Mouse (Mus musculus) liver, embryonic 11.5 days (tissue): ENCODE data around the gene Olfr639. TPM values are rescaled to one million over a fixed set of nuclear protein-coding genes. Genes with fewer than 3 reads are reported as not detected.

Source experiments
- ATAC-seq: fragments of 200-750 bp; cut with Nextera tagmentation; replicated peaks from 2 replicates; pipeline ENCODE4 v1.8.0; 2017; ENCODE audit warnings: moderate number of reproducible peaks, mild to moderate bottlenecking, moderate TSS enrichment, moderate library complexity; ENCODE audit not compliant: low FRiP score
- DNase-seq: peaks from one replicate; pipeline ENCODE4 v3.0.0-alpha.2; 2017; ENCODE audit warnings: low spot score
- H3K27ac ChIP-seq: fragments of 300-500 bp; sonication (generic); 2 replicates; pipeline ENCODE4 v1.5.1; 2014; ENCODE audit warnings: mild to moderate bottlenecking, low read depth, low read length, control low read depth
- H3K27me3 ChIP-seq: fragments of 300-500 bp; sonication (generic); replicated peaks from 2 replicates; pipeline ENCODE4 v1.6.1; 2014; ENCODE audit warnings: low read length, mixed read lengths; ENCODE audit not compliant: control insufficient read depth, insufficient read depth
- H3K36me3 ChIP-seq: fragments of 300-500 bp; sonication (generic); 2 replicates; pipeline ENCODE4 v1.6.1; 2014; ENCODE audit warnings: mild to moderate bottlenecking, low read length, moderate library complexity, mixed read lengths; ENCODE audit not compliant: control insufficient read depth, insufficient read depth
- H3K4me1 ChIP-seq: fragments of 300-500 bp; sonication (generic); replicated peaks from 2 replicates; pipeline ENCODE4 v1.6.1; 2014; ENCODE audit warnings: low read length, mixed read lengths; ENCODE audit not compliant: control insufficient read depth, insufficient read depth
- H3K4me2 ChIP-seq: fragments of 300-500 bp; sonication (generic); 2 replicates; pipeline ENCODE4 v1.6.1; 2014; ENCODE audit warnings: mild to moderate bottlenecking, control low read depth, moderate library complexity
- H3K4me3 ChIP-seq: fragments of 300-500 bp; sonication (generic); 2 replicates; pipeline ENCODE4 v1.5.1; 2014; ENCODE audit warnings: low read depth, low read length, control low read depth
- H3K9ac ChIP-seq: fragments of 300-500 bp; sonication (generic); 2 replicates; pipeline ENCODE4 v1.6.1; 2014; ENCODE audit warnings: low read depth, low read length, control low read depth
- H3K9me3 ChIP-seq: fragments of 300-500 bp; sonication (generic); 2 replicates; pipeline ENCODE4 v1.6.1; 2016; ENCODE audit warnings: low read length, inconsistent platforms, mixed read lengths; ENCODE audit not compliant: control insufficient read depth
- WGBS: fragments of 180-500 bp; shearing (Covaris S2); extraction: QIAGEN DNeasy Blood & Tissue Kit; methylation state at CpG from one replicate; pipeline ENCODE4 v1.1.7; 2014; 5-methylcytosine and 5-hydroxymethylcytosine counted together
- polyA plus RNA-seq: library from polyadenylated mRNA; unstranded; fragments of >200 nt; fragmentation: Nextera tagmentation; extraction: Ambion mirVana; gene quantifications from 2 replicates; pipeline ENCODE4 v1.2.1, GENCODE M21; 2014

Gene Olfr639
- not detected in 2 replicates for polyA plus RNA-seq

- no peaks in the 10 kb centered on the region for H3K4me1 ChIP-seq
- no peak within 1 kb of the TSS for H3K9ac ChIP-seq
- no peak within 1 kb of the TSS for H3K27ac ChIP-seq
- ATAC-seq (no peak), DNase-seq (no peak)
- no peaks in the 10 kb centered on the region for H3K36me3 ChIP-seq
- no peaks in the 10 kb centered on the region for H3K9me3 ChIP-seq
- H3K27me3 ChIP-seq = no peaks in the 10 kb centered on the region
- H3K4me3 ChIP-seq = no peak within 1 kb of the TSS
- no peak within 1 kb of the TSS for H3K4me2 ChIP-seq
These were observed at the start of gene Olfr639 for GRCm38 (mm10) chr7:104017203-104017602. Olfr639 (minus strand) TSS chr7:104017303.

- Histone ChIP-seq H3K9ac (no peak within 1 kb of the TSS), H3K9me3 (no peaks in the 10 kb centered on the region), H3K27me3 (no peaks in the 10 kb centered on the region), H3K36me3 (no peaks in the 10 kb centered on the region), H3K4me3 (no peak within 1 kb of the TSS), H3K27ac (no peak within 1 kb of the TSS), H3K4me1 (no peaks in the 10 kb centered on the region), H3K4me2 (no peak within 1 kb of the TSS)
- 46% methylated on average over 2 of the region's 2 CpGs for WGBS
- ATAC-seq (no peak), DNase-seq (no peak)
These were observed 44.2 kb upstream of the Olfr639 start, which contains the start of gene 4930516K23Rik for GRCm38 (mm10) chr7:104061345-104061744. 4930516K23Rik (minus strand) TSS chr7:104061445.

- no peak overlapping the region for H3K4me3 ChIP-seq
- DNase-seq (no peak), ATAC-seq (no peak)
- no peak overlapping the region for H3K27ac ChIP-seq
- H3K4me1 ChIP-seq = no peaks in the 10 kb centered on the region
- no peaks in the 10 kb centered on the region for H3K27me3 ChIP-seq
- H3K9ac ChIP-seq = no peak overlapping the region
- H3K36me3 ChIP-seq = no peaks in the 10 kb centered on the region
- 83% methylated on average over 1 of the region's 1 CpGs for WGBS
- H3K9me3 ChIP-seq = no peaks in the 10 kb centered on the region
- no peak overlapping the region for H3K4me2 ChIP-seq
These were observed 42.1 kb upstream of the Olfr639 start for GRCm38 (mm10) chr7:104059215-104059614.

- WGBS = 64% methylated on average over 1 of the region's 1 CpGs
- ATAC-seq = no peak
- no peak for DNase-seq
These were observed 35.5 kb upstream of the Olfr639 start, which contains the start of gene Olfr642 for GRCm38 (mm10) chr7:104052566-104052965. Olfr642 (minus strand) TSS chr7:104052666.

GRCm38 (mm10) chr7:104050745-104051144, 33.6 kb upstream of the Olfr639 start:
- no peak overlapping the region for H3K9ac ChIP-seq
- no peak for ATAC-seq
- H3K27ac ChIP-seq = no peak overlapping the region
- 79% methylated on average over 4 of the region's 4 CpGs for WGBS
- no peaks in the 10 kb centered on the region for H3K9me3 ChIP-seq
- H3K4me3 ChIP-seq = no peak overlapping the region
- H3K36me3 ChIP-seq = no peaks in the 10 kb centered on the region
- no peak overlapping the region for H3K4me2 ChIP-seq
- H3K27me3 ChIP-seq = no peaks in the 10 kb centered on the region
- no peak for DNase-seq
- no peaks in the 10 kb centered on the region for H3K4me1 ChIP-seq

More at GRCm38 (mm10) chr7:104052566-104052965, 35.5 kb upstream of the Olfr639 start, which contains the start of gene Olfr642:
- Histone ChIP-seq H3K4me1 (no peaks in the 10 kb centered on the region), H3K9ac (no peak within 1 kb of the TSS), H3K4me2 (no peak within 1 kb of the TSS), H3K36me3 (no peaks in the 10 kb centered on the region), H3K27ac (no peak within 1 kb of the TSS), H3K9me3 (no peaks in the 10 kb centered on the region), H3K27me3 (no peaks in the 10 kb centered on the region), H3K4me3 (no peak within 1 kb of the TSS)

- 63% methylated on average over 1 of the region's 1 CpGs for WGBS
- H3K4me2 ChIP-seq = no peak within 1 kb of the TSS
- no peaks in the 10 kb centered on the region for H3K36me3 ChIP-seq
- no peaks in the 10 kb centered on the region for H3K4me1 ChIP-seq
- DNase-seq (no peak), ATAC-seq (no peak)
- H3K9ac ChIP-seq = no peak within 1 kb of the TSS
- no peaks in the 10 kb centered on the region for H3K9me3 ChIP-seq
- H3K4me3 ChIP-seq = no peak within 1 kb of the TSS
- no peaks in the 10 kb centered on the region for H3K27me3 ChIP-seq
- H3K27ac ChIP-seq = no peak within 1 kb of the TSS
These were observed 18.0 kb upstream of the Olfr639 start, which contains the start of gene Olfr641 for GRCm38 (mm10) chr7:104035145-104035544. Olfr641 (plus strand) TSS chr7:104035445.

GRCm38 (mm10) chr7:104026978-104027377, 9.9 kb upstream of the Olfr639 start:
- no peaks in the 10 kb centered on the region for H3K4me1 ChIP-seq
- 81% methylated on average over 3 of the region's 3 CpGs for WGBS
- H3K9ac ChIP-seq = no peak overlapping the region
- H3K4me2 ChIP-seq = no peak overlapping the region
- H3K4me3 ChIP-seq = no peak overlapping the region
- no peaks in the 10 kb centered on the region for H3K27me3 ChIP-seq
- no peak for DNase-seq
- ATAC-seq = no peak
- no peak overlapping the region for H3K27ac ChIP-seq
- H3K36me3 ChIP-seq = no peaks in the 10 kb centered on the region
- H3K9me3 ChIP-seq = no peaks in the 10 kb centered on the region

- Histone ChIP-seq H3K4me2 (no peak within 1 kb of the TSS), H3K27ac (no peak within 1 kb of the TSS), H3K4me3 (no peak within 1 kb of the TSS), H3K9me3 (no peaks in the 10 kb centered on the region), H3K9ac (no peak within 1 kb of the TSS), H3K4me1 (no peaks in the 10 kb centered on the region), H3K27me3 (no peaks in the 10 kb centered on the region), H3K36me3 (no peaks in the 10 kb centered on the region)
- ATAC-seq = no peak
- 73% methylated on average over 6 of the region's 6 CpGs for WGBS
- no peak for DNase-seq
These were observed 8.4 kb upstream of the Olfr639 start, which contains the start of gene Olfr640 for GRCm38 (mm10) chr7:104025473-104025872. Olfr640 (minus strand) TSS chr7:104025573.

- H3K4me1 ChIP-seq = no peaks in the 10 kb centered on the region
- ATAC-seq = no peak
- H3K9ac ChIP-seq = no peak overlapping the region
- no peaks in the 10 kb centered on the region for H3K27me3 ChIP-seq
- H3K4me2 ChIP-seq = no peak overlapping the region
- DNase-seq = no peak
- no peak overlapping the region for H3K4me3 ChIP-seq
- no peaks in the 10 kb centered on the region for H3K36me3 ChIP-seq
- H3K27ac ChIP-seq = no peak overlapping the region
- 83% methylated on average over 6 of the region's 6 CpGs for WGBS
- H3K9me3 ChIP-seq = no peaks in the 10 kb centered on the region
These were observed 4.5 kb upstream of the Olfr639 start for GRCm38 (mm10) chr7:104021651-104022050.
